Mouse (Mus musculus) MEL-GATA-1-ER (cell line): ENCODE data around the gene Olfr1134.
"Not testable (repeated sequence)": the region's sequence is repeated elsewhere in the genome, so short reads cannot be mapped to it uniquely, and the experiment has no call there.

Experiments
- DNase-seq: peaks from one replicate; pipeline ENCODE4 v3.0.0-alpha.2; 2012; ENCODE audit warnings: low read depth; ENCODE audit errors: extremely low read depth

Gene Olfr1134

GRCm38 (mm10) chr2:87658360-87658759 is at the start of gene Olfr1134:
Gene Olfr1134 (minus strand): TSS chr2:87658460.
- DNase-seq: no peak

GRCm38 (mm10) chr2:87693847-87694246 is 35.6 kb upstream of the Olfr1134 start, which contains the start of gene Olfr1136:
Gene Olfr1136 (minus strand): TSS chr2:87693947.
- no peak for DNase-seq

GRCm38 (mm10) chr2:87673564-87673963 is 15.3 kb upstream of the Olfr1134 start, which contains the start of gene Olfr1135:
Gene Olfr1135 (minus strand): TSS chr2:87673664.
- no peak for DNase-seq

GRCm38 (mm10) chr2:87647274-87647673 is 11.0 kb downstream of the Olfr1134 start, which contains the start of gene Olfr1133:
Gene Olfr1133 (minus strand): TSS chr2:87647374.
- no peak for DNase-seq

GRCm38 (mm10) chr2:87642441-87642840 is 15.8 kb downstream of the Olfr1134 start:
- no peak for DNase-seq

GRCm38 (mm10) chr2:87637435-87637834 is 20.8 kb downstream of the Olfr1134 start, which contains the start of gene Olfr1132:
Gene Olfr1132 (minus strand): TSS chr2:87637535.
- no peak for DNase-seq

GRCm38 (mm10) chr2:87626804-87627203 is 31.5 kb downstream of the Olfr1134 start, which contains the start of gene Olfr1131:
Gene Olfr1131 (plus strand): TSS chr2:87627104.
- DNase-seq: no peak

- not testable (repeated sequence) for DNase-seq
Measured at GRCm38 (mm10) chr2:87605912-87606311, 52.3 kb downstream of the Olfr1134 start, which contains the start of gene Olfr1130. Gene Olfr1130 (plus strand): TSS chr2:87606212.
